10 mouse cellular contexts compared by ENCODE assay signal in the genomic region with DNA sequence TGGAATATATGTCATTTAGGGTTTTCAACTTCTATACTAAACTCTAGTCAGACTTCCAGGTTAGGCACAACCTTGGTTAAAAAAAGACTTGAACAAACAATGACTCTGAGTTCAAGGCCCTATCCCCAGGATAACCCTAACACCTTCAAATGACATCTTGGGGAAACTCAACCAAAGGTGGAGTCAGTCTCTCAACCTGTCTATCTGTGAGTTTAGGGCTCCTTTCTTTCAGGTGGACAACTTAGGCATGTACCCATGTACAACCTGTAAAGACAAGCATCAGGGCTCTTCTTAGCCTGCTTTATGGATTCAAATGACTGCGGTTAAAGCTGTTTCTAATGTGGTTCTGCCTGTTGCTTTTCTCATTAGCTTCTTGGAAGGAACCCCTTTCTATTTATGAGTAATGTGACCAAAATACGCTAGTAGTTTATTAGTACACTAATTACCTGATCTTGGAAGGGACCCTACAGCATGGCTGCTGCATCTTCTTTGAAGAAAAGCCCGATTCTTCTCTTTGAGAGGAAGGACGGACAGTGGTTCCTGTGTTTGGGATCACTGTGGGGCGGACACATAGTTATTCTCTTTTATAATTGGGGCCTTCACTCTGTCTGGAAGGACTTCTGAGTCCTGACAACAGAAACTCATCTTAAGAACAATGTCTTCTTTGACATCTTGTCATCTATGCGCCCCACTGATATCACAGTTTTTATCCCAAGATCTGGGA. TPM values are rescaled to one million over a fixed set of nuclear protein-coding genes. Genes with fewer than 3 reads are reported as not detected.
DNase-seq lines count a peak whose midpoint lies in the region; ATAC-seq and TF ChIP-seq lines count a peak whose summit lies in the region.
"Had no signal": no experiment of that assay in that cellular context is flagged by ENCODE, and none has a peak within 500 bp of the region (broad histone marks: within the 10 kb centered on the region; RNA-seq: fewer than 3 reads in every experiment).

No protein-coding gene starts in this region.

- ATAC-seq in hindbrain, embryonic 12.5 days (ENCODE audit: low FRiP score) = no peak
- no peak for ATAC-seq in hindbrain, postnatal 0 days
- no peak for ATAC-seq in limb, embryonic 15.5 days (ENCODE audit: insufficient number of reproducible peaks, low FRiP score, low TSS enrichment, low read depth)
- no peak for ATAC-seq in frontal cortex, adult (ENCODE audit: low TSS enrichment)

- no peaks in the 10 kb centered on the region for H3K27me3 ChIP-seq in hindbrain, embryonic 12.5 days
- no peaks in the 10 kb centered on the region for H3K27me3 ChIP-seq in hindbrain, postnatal 0 days (ENCODE audit: insufficient read depth, low read length)
- H3K27me3 ChIP-seq in limb, embryonic 15.5 days = no peaks in the 10 kb centered on the region

- H3K9ac ChIP-seq in hindbrain, embryonic 12.5 days = no peak overlapping the region
- no peak overlapping the region for H3K9ac ChIP-seq in hindbrain, postnatal 0 days (replicated peaks; ENCODE audit: low read length)
- H3K9ac ChIP-seq in limb, embryonic 15.5 days = no peak overlapping the region

- no peak for DNase-seq in hindbrain, postnatal 0 days (ENCODE audit: low spot score)
- DNase-seq in thymus, postnatal 0 days (ENCODE audit: low spot score) = peak; percentile 1
- DNase-seq in thymus, postnatal 25 days = no peak
- DNase-seq in embryo, embryonic 11 days = no peak
- DNase-seq in frontal cortex, postnatal 14 days (ENCODE audit: low spot score in 2 of 2) = no peak
- DNase-seq: gastrocnemius, postnatal 36 days; kidney, postnatal 25 days had no signal

- 84% methylated on average over 6 of the region's 6 CpGs for WGBS in hindbrain, embryonic 12.5 days
- WGBS in hindbrain, postnatal 0 days = 88% methylated on average over 6 of the region's 6 CpGs
- WGBS in limb, embryonic 15.5 days = 79% methylated on average over 6 of the region's 6 CpGs

- H3K27ac ChIP-seq in hindbrain, embryonic 12.5 days = 0 out of 2 replicates have a peak overlapping the region, but pooled peaks have one; percentile 85
- H3K27ac ChIP-seq in hindbrain, postnatal 0 days = no peak overlapping the region
- H3K27ac ChIP-seq in limb, embryonic 15.5 days = no peak overlapping the region

- peaks cover 20% of the 10 kb centered on the region for H3K4me1 ChIP-seq in hindbrain, embryonic 12.5 days
- H3K4me1 ChIP-seq in hindbrain, postnatal 0 days (ENCODE audit: insufficient read depth, low read length) = peaks cover 10% of the 10 kb centered on the region; the same call in 1 of the 2 replicates
- H3K4me1 ChIP-seq in limb, embryonic 15.5 days = peaks cover 23% of the 10 kb centered on the region

- H3K36me3 ChIP-seq in hindbrain, embryonic 12.5 days = no peaks in the 10 kb centered on the region
- H3K36me3 ChIP-seq in hindbrain, postnatal 0 days (ENCODE audit: insufficient read depth, low read length) = no peaks in the 10 kb centered on the region
- H3K36me3 ChIP-seq in limb, embryonic 15.5 days = no peaks in the 10 kb centered on the region

- H3K4me3 ChIP-seq in hindbrain, embryonic 12.5 days = no peak overlapping the region
- H3K4me3 ChIP-seq in hindbrain, postnatal 0 days (ENCODE audit: low read length) = no peak overlapping the region
- H3K4me3 ChIP-seq in limb, embryonic 15.5 days = peak overlapping the region; percentile 40

- TF ChIP-seq CTCF in hindbrain, postnatal 0 days (IDR thresholded peaks at IDR 0.05; ENCODE audit: low read depth) = no peak

- no peaks in the 10 kb centered on the region for H3K9me3 ChIP-seq in hindbrain, embryonic 12.5 days (replicated peaks)
- H3K9me3 ChIP-seq in hindbrain, postnatal 0 days (ENCODE audit: low read length) = no peaks in the 10 kb centered on the region
- no peaks in the 10 kb centered on the region for H3K9me3 ChIP-seq in limb, embryonic 15.5 days

- peak overlapping the region; percentile 61 for H3K4me2 ChIP-seq in hindbrain, embryonic 12.5 days (replicated peaks)
- H3K4me2 ChIP-seq in hindbrain, postnatal 0 days (ENCODE audit: low read depth, low read length) = no peak overlapping the region; the same call in 1 of the 2 replicates
- peak overlapping the region; percentile 63; the same call in 1 of the 2 replicates for H3K4me2 ChIP-seq in limb, embryonic 15.5 days

RNA-seq across cellular contexts. Expression of gene Hist1h2bj, which starts 1.6 kb away (rescaled TPM):
- 7.2 and 11.9 TPM in 2 replicates for polyA plus RNA-seq in hindbrain, embryonic 12.5 days (2016; fragmentation: Nextera tagmentation; extraction: Ambion mirVana)
- total RNA-seq in hindbrain, postnatal 0 days (2014; rRNA removed) = 777 and 1,409 TPM in 2 replicates
- polyA plus RNA-seq in hindbrain, postnatal 0 days (2015; fragmentation: Nextera tagmentation; extraction: Ambion mirVana) = 4.2 and 6.8 TPM in 2 replicates
- polyA plus RNA-seq in thymus, postnatal 0 days (2015; fragmentation: Nextera tagmentation; extraction: Ambion mirVana) = 74.2 and 89.3 TPM in 2 replicates
- polyA plus RNA-seq in limb, embryonic 15.5 days (2015; fragmentation: Nextera tagmentation; extraction: Ambion mirVana) = 6.8 and 8.1 TPM in 2 replicates

RNA-seq across cellular contexts. Expression of gene Hist1h2ag, which starts 1.9 kb away (rescaled TPM):
- polyA plus RNA-seq in hindbrain, embryonic 12.5 days (2016; fragmentation: Nextera tagmentation; extraction: Ambion mirVana) = 52.7 and 56.3 TPM in 2 replicates
- total RNA-seq in hindbrain, postnatal 0 days (2014; rRNA removed) = 477 and 856 TPM in 2 replicates
- 13.5 and 16.6 TPM in 2 replicates for polyA plus RNA-seq in hindbrain, postnatal 0 days (2015; fragmentation: Nextera tagmentation; extraction: Ambion mirVana)
- 178 and 206 TPM in 2 replicates for polyA plus RNA-seq in thymus, postnatal 0 days (2015; fragmentation: Nextera tagmentation; extraction: Ambion mirVana)
- polyA plus RNA-seq in limb, embryonic 15.5 days (2015; fragmentation: Nextera tagmentation; extraction: Ambion mirVana) = 32.9 and 36.9 TPM in 2 replicates

RNA-seq across cellular contexts. Expression of gene Hist1h4i, which starts 3.4 kb away (rescaled TPM):
- 18.2 and 20.9 TPM in 2 replicates for polyA plus RNA-seq in hindbrain, embryonic 12.5 days (2016; fragmentation: Nextera tagmentation; extraction: Ambion mirVana)
- total RNA-seq in hindbrain, postnatal 0 days (2014; rRNA removed) = 20.6 and 39.3 TPM in 2 replicates
- polyA plus RNA-seq in hindbrain, postnatal 0 days (2015; fragmentation: Nextera tagmentation; extraction: Ambion mirVana) = 5.1 and 5.5 TPM in 2 replicates
- polyA plus RNA-seq in thymus, postnatal 0 days (2015; fragmentation: Nextera tagmentation; extraction: Ambion mirVana) = 37.1 and 39.2 TPM in 2 replicates
- 15.8 and 18.4 TPM in 2 replicates for polyA plus RNA-seq in limb, embryonic 15.5 days (2015; fragmentation: Nextera tagmentation; extraction: Ambion mirVana)

RNA-seq across cellular contexts. Expression of gene Hist1h2bk, which starts 8.9 kb away (rescaled TPM):
- 5.5 and 9.1 TPM in 2 replicates for polyA plus RNA-seq in hindbrain, embryonic 12.5 days (2016; fragmentation: Nextera tagmentation; extraction: Ambion mirVana)
- total RNA-seq in hindbrain, postnatal 0 days (2014; rRNA removed) = 468 and 587 TPM in 2 replicates
- polyA plus RNA-seq in hindbrain, postnatal 0 days (2015; fragmentation: Nextera tagmentation; extraction: Ambion mirVana) = 0.84 and 1.2 TPM in 2 replicates
- 25.8 and 33.9 TPM in 2 replicates for polyA plus RNA-seq in thymus, postnatal 0 days (2015; fragmentation: Nextera tagmentation; extraction: Ambion mirVana)
- 4.2 and 6.2 TPM in 2 replicates for polyA plus RNA-seq in limb, embryonic 15.5 days (2015; fragmentation: Nextera tagmentation; extraction: Ambion mirVana)

RNA-seq across cellular contexts. Expression of gene Hist1h2ah, which starts 9.2 kb away (rescaled TPM):
- 17.9 TPM in 1 of 2 replicates, not detected in the other for polyA plus RNA-seq in hindbrain, embryonic 12.5 days (2016; fragmentation: Nextera tagmentation; extraction: Ambion mirVana)
- total RNA-seq in hindbrain, postnatal 0 days (2014; rRNA removed) = 67.7 and 136 TPM in 2 replicates
- 2.2 and 10.5 TPM in 2 replicates for polyA plus RNA-seq in hindbrain, postnatal 0 days (2015; fragmentation: Nextera tagmentation; extraction: Ambion mirVana)
- 49.6 and 71.7 TPM in 2 replicates for polyA plus RNA-seq in thymus, postnatal 0 days (2015; fragmentation: Nextera tagmentation; extraction: Ambion mirVana)
- polyA plus RNA-seq in limb, embryonic 15.5 days (2015; fragmentation: Nextera tagmentation; extraction: Ambion mirVana) = 4.7 and 7.2 TPM in 2 replicates
